Mouse (Mus musculus) midbrain, postnatal 0 days (tissue): ENCODE measurements around the gene Tmem120b. TPM values are rescaled to one million over a fixed set of nuclear protein-coding genes. Genes with fewer than 3 reads are reported as not detected.
A peak's percentile ranks its signal among the peaks of the same experiment; 100 is the strongest.

ENCODE experiments used
- ATAC-seq: fragments of 200-750 bp; cut with Nextera tagmentation; 2 replicates; pipeline ENCODE4 v1.8.0; 2017; ENCODE audit warnings: moderate number of reproducible peaks, mild to moderate bottlenecking, moderate TSS enrichment, moderate library complexity; ENCODE audit not compliant: low FRiP score
- DNase-seq: peaks from one replicate; pipeline ENCODE4 v3.0.0-alpha.2; 2015; ENCODE audit warnings: low spot score
- H3K27ac ChIP-seq: fragments of 300-500 bp; sonication (generic); 2 replicates; pipeline ENCODE4 v1.5.1; 2014; ENCODE audit warnings: low read depth, mild to moderate bottlenecking, low read length, mixed read lengths
- H3K27me3 ChIP-seq: fragments of 300-500 bp; sonication (generic); 2 replicates; pipeline ENCODE4 v1.6.1; 2014; ENCODE audit warnings: low read length, control low read depth, mixed read lengths; ENCODE audit not compliant: insufficient read depth
- H3K36me3 ChIP-seq: fragments of 300-500 bp; sonication (generic); 2 replicates; pipeline ENCODE4 v1.6.1; 2014; ENCODE audit warnings: low read length, control low read depth, mixed read lengths; ENCODE audit not compliant: insufficient read depth
- H3K4me1 ChIP-seq: fragments of 300-500 bp; sonication (generic); 2 replicates; pipeline ENCODE4 v1.6.1; 2014; ENCODE audit warnings: mild to moderate bottlenecking, control low read depth, antibody characterized with exemption, low read length, mixed read lengths; ENCODE audit not compliant: insufficient read depth
- H3K4me2 ChIP-seq: fragments of 300-500 bp; sonication (generic); 2 replicates; pipeline ENCODE4 v1.6.1; 2014; ENCODE audit warnings: low read depth, mild to moderate bottlenecking, low read length, mixed read lengths; ENCODE audit not compliant: poor library complexity, severe bottlenecking
- H3K4me3 ChIP-seq: fragments of 300-500 bp; sonication (generic); 2 replicates; pipeline ENCODE4 v1.5.1; 2014; ENCODE audit warnings: low read depth, mild to moderate bottlenecking, low read length, moderate library complexity
- H3K9ac ChIP-seq: fragments of 300-500 bp; sonication (generic); replicated peaks from 2 replicates; pipeline ENCODE4 v1.6.1; 2014; ENCODE audit warnings: mild to moderate bottlenecking, low read length, moderate library complexity, mixed read lengths; ENCODE audit not compliant: poor library complexity, severe bottlenecking
- H3K9me3 ChIP-seq: fragments of 300-500 bp; sonication (generic); 2 replicates; pipeline ENCODE4 v1.6.1; 2016; ENCODE audit warnings: low read length, control low read depth
- CTCF ChIP-seq: IDR thresholded peaks from 2 replicates; pipeline ENCODE4 v1.5.1; 2016; ENCODE audit warnings: antibody characterized with exemption, mild to moderate bottlenecking
- WGBS: fragments of 180-500 bp; shearing (Covaris S2); extraction: QIAGEN DNeasy Blood & Tissue Kit; methylation state at CpG from one replicate; pipeline ENCODE4 v1.1.7; 2014; 5-methylcytosine and 5-hydroxymethylcytosine counted together
- polyA plus RNA-seq: library from polyadenylated mRNA; unstranded; fragments of >200 nt; fragmentation: Nextera tagmentation; extraction: Ambion mirVana; gene quantifications from 2 replicates; pipeline ENCODE4 v1.2.1, GENCODE M21; 2015
- total RNA-seq: library from RNA; depleted of rRNA; stranded (reverse); fragments of >200 nt; gene quantifications from 2 replicates; pipeline ENCODE4 v1.2.3, GENCODE M21; 2014

The Tmem120b gene
- total and polyA plus RNA-seq, 2 experiments from 2014 or later: 13.3 to 19.7 TPM

DNA sequence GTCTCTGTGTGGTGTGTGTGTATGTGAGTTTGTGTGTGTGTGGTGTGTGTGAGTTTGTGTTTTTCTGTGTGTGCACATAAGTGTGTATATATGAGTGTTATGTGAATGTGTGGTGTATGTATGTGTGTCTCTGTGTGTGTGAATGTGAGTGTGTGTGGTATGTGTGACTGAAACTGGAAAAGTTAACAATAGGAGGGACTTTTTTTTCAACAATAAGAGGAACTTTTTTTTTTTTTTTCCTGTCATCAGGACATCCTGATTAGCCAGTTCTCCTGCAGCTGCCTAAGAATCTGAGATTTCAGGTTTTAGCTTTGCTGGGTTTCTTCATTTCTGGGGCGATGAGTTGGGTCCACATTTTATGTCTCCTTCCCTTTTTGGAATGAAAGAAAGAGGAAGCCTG lies 11.4 kb downstream of the Tmem120b start:
- no peak overlapping the region for H3K4me2 ChIP-seq
- H3K36me3 ChIP-seq: no peaks in the 10 kb centered on the region
- H3K9me3 ChIP-seq: no peaks in the 10 kb centered on the region
- no peak overlapping the region for H3K4me3 ChIP-seq
- DNase-seq (no peak), ATAC-seq (no peak)
- H3K9ac ChIP-seq: no peak overlapping the region
- WGBS: 96% methylated on average over 1 of the region's 1 CpGs
- H3K4me1 ChIP-seq: peaks cover 7% of the 10 kb centered on the region; the same call in 1 of the 2 replicates
- no peak overlapping the region for H3K27ac ChIP-seq
- TF ChIP-seq CTCF: no peak
- no peaks in the 10 kb centered on the region for H3K27me3 ChIP-seq

DNA sequence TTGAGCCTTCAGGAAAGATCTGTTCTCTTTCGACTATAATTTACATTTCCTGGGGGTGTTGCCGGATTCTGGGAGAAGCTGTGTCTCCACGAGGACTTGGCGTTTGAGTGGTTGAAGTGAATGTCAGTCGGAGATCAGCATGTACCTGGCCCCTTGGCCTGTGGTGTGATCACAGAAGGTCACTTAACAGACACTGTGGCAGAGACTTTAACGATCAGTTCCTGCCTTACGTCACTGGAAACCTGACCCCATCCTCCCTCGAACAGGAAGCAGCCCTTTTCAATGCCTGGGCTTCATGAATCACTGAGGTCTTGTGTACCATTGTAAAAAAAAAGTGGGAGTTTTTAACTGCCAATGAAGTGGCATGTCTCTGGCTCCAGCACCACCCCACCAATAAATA lies 11.8 kb downstream of the Tmem120b start:
- no peaks in the 10 kb centered on the region for H3K27me3 ChIP-seq
- no peak overlapping the region for H3K27ac ChIP-seq
- DNase-seq (no peak), ATAC-seq (no peak)
- no peak overlapping the region for H3K4me3 ChIP-seq
- H3K36me3 ChIP-seq: no peaks in the 10 kb centered on the region
- H3K4me1 ChIP-seq: peaks cover 7% of the 10 kb centered on the region; the same call in 1 of the 2 replicates
- H3K9me3 ChIP-seq: no peaks in the 10 kb centered on the region
- TF ChIP-seq CTCF: no peak
- 87% methylated on average over 8 of the region's 8 CpGs for WGBS
- H3K9ac ChIP-seq: no peak overlapping the region
- no peak overlapping the region for H3K4me2 ChIP-seq

DNA sequence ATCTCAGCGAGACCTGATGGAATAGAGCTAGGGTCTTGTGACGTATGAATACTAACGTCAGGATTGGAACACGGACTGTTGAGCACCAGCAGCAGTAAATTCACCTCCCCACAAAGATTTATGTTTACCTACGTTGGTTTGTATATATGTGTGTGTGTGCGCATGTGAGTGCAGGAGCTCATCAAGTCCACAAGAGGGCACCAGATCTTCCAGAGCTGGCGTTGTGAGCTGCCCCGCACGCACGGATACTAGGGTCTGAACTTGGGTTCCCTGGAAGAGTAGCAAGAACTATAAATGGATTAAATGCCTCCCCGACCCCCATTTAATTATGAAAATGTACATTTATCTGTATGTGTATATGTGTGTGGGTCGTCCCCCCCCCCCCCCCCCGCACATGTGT lies 12.3 kb downstream of the Tmem120b start:
- no peaks in the 10 kb centered on the region for H3K36me3 ChIP-seq
- peaks cover 7% of the 10 kb centered on the region; the same call in 1 of the 2 replicates for H3K4me1 ChIP-seq
- WGBS: 95% methylated on average over 13 of the region's 13 CpGs
- ATAC-seq: no peak
- peak; percentile 32; the same call in 1 of the 2 replicates for TF ChIP-seq CTCF
- H3K4me2 ChIP-seq: no peak overlapping the region
- no peaks in the 10 kb centered on the region for H3K9me3 ChIP-seq
- DNase-seq: no peak
- no peak overlapping the region for H3K9ac ChIP-seq
- no peak overlapping the region for H3K27ac ChIP-seq
- no peak overlapping the region for H3K4me3 ChIP-seq
- no peaks in the 10 kb centered on the region for H3K27me3 ChIP-seq

DNA sequence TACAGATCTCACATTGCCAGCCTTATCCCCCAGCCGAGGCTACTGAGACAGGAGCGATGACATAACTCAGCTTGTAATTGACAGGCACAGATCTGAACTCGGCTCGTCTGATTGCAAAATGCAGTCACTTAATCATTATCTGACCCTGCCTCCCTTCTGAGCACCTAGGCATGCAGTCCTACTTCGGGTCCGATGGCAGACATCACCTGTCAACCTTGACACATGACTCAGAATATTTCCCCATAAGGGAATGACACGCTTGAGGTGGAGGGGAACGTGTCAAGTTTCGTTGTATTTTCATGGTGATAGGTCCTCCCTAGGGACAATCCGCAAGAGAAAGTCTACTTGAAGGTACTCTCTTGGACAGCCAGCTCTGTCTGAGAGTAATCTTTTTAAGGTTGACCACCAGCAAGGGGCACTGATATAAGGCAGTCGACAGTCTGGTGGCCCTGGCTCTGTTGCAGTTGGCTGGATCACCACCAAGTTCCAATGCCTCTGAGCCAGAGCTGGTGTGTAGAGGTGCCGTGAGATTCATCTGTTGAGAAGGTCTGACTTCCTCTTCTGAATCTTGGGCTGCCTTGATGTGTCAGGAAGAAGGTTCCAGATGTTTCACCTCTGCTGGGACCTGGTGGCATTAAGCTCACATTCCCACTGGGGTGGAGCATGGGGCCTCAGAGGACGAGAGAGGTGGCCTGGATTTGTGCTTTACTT lies 15.3 kb downstream of the Tmem120b start:
- no peak overlapping the region for H3K4me2 ChIP-seq
- ATAC-seq (no peak), DNase-seq (no peak)
- no peaks in the 10 kb centered on the region for H3K4me1 ChIP-seq
- no peak overlapping the region for H3K27ac ChIP-seq
- WGBS: 73% methylated on average over 13 of the region's 13 CpGs
- TF ChIP-seq CTCF: no peak
- H3K4me3 ChIP-seq: no peak overlapping the region
- H3K9ac ChIP-seq: no peak overlapping the region
- H3K36me3 ChIP-seq: no peaks in the 10 kb centered on the region
- no peaks in the 10 kb centered on the region for H3K9me3 ChIP-seq
- no peaks in the 10 kb centered on the region for H3K27me3 ChIP-seq

DNA sequence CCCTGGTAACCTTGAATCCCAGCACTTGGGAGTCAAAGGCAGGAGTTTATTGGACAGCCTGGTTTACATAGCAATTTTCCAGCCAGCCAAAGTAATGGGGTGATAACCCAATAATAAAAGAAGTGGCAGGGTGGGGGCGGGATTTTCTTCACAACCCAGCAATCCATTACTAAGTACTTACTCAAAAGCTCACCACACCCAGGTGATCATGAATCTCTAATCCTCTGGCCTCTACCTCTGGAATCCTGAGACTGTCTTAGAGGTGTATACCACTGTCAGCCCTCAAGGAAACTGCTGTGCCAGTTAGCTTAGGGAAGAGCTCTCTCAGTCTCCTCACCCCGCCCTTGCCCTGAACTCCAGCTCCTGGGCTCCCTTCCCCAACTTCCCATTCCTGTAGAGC lies 18.3 kb downstream of the Tmem120b start:
- no peak overlapping the region for H3K9ac ChIP-seq
- DNase-seq: no peak
- no peak for ATAC-seq
- H3K27me3 ChIP-seq: no peaks in the 10 kb centered on the region
- H3K4me1 ChIP-seq: no peaks in the 10 kb centered on the region
- WGBS: 91% methylated on average over 2 of the region's 2 CpGs
- no peaks in the 10 kb centered on the region for H3K36me3 ChIP-seq
- no peak overlapping the region for H3K27ac ChIP-seq
- no peak overlapping the region for H3K4me3 ChIP-seq
- no peak for TF ChIP-seq CTCF
- H3K9me3 ChIP-seq: no peaks in the 10 kb centered on the region
- no peak overlapping the region for H3K4me2 ChIP-seq

DNA sequence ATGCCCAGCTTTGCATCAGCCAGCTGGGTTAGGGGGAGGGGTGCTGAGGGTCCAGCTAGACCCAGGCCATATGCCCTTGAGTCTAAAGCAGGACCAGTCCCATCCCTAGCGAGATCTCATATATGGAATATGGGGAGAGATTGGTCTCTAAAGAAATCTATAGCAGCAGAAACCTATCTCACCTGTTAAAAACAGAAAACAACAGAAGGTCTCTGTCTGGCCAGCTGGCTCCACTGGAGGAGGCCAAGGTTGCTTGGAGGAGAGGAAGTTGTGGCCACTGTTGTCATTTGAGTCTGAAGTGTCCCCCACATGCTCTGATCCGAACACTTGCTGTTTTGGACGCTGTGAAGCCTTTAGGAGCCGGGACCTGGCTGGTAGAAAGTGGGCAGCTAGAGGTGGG lies 20.6 kb downstream of the Tmem120b start:
- DNase-seq (no peak), ATAC-seq (no peak)
- Histone ChIP-seq H3K9ac (no peak overlapping the region), H3K9me3 (no peaks in the 10 kb centered on the region), H3K4me2 (no peak overlapping the region), H3K27ac (no peak overlapping the region), H3K4me1 (no peaks in the 10 kb centered on the region), H3K4me3 (no peak overlapping the region), H3K36me3 (no peaks in the 10 kb centered on the region), H3K27me3 (no peaks in the 10 kb centered on the region)
- TF ChIP-seq CTCF: no peak
- WGBS: 85% methylated on average over 4 of the region's 4 CpGs
